Mouse (Mus musculus) midbrain, embryonic 15.5 days (tissue): Measurements from ENCODE around the gene Lcp2. TPM values are rescaled to one million over a fixed set of nuclear protein-coding genes. Genes with fewer than 3 reads are reported as not detected.

ENCODE experiments used
- polyA plus RNA-seq: library from polyadenylated mRNA; unstranded; fragments of >200 nt; fragmentation: Nextera tagmentation; extraction: Ambion mirVana; gene quantifications from 2 replicates; pipeline ENCODE4 v1.2.1, GENCODE M21; 2015

The Lcp2 gene
- polyA plus RNA-seq, 1 experiment from 2014 or later = 4.0 TPM

Other genes starting within 250 kb of the Lcp2 start
- gene Kcnmb1, start 83.9 kb upstream of the Lcp2 start, polyA plus RNA-seq = 0.20 and 0.21 TPM in 2 replicates
- gene Kcnip1, start 53.8 kb upstream of the Lcp2 start, polyA plus RNA-seq = 86.6 and 92.9 TPM in 2 replicates
- gene 4930469K13Rik, start 51.6 kb downstream of the Lcp2 start, polyA plus RNA-seq = not detected in 2 replicates
- gene Foxi1, start 161.2 kb downstream of the Lcp2 start, polyA plus RNA-seq = not detected in 2 replicates